Mouse (Mus musculus) limb, embryonic 12.5 days (tissue): Measurements from ENCODE around the gene Ctnna3. TPM values are rescaled to one million over a fixed set of nuclear protein-coding genes. Genes with fewer than 3 reads are reported as not detected.
"Not testable (repeated sequence)": the region's sequence is repeated elsewhere in the genome, so short reads cannot be mapped to it uniquely, and the experiment has no call there.

Source experiments
- ATAC-seq: fragments of 200-750 bp; cut with Nextera tagmentation; 2 replicates; pipeline ENCODE4 v1.8.0; 2017; ENCODE audit warnings: low read depth, moderate TSS enrichment; ENCODE audit not compliant: insufficient number of reproducible peaks, insufficient read depth, low FRiP score, low TSS enrichment
- H3K27ac ChIP-seq: fragments of 300-500 bp; sonication (generic); 2 replicates; pipeline ENCODE4 v1.5.1; 2016; ENCODE audit warnings: mild to moderate bottlenecking, moderate library complexity
- H3K27me3 ChIP-seq: fragments of 300-500 bp; sonication (generic); 2 replicates; pipeline ENCODE4 v1.6.1; 2016; ENCODE audit warnings: mild to moderate bottlenecking, moderate library complexity
- H3K36me3 ChIP-seq: fragments of 300-500 bp; sonication (generic); 2 replicates; pipeline ENCODE4 v1.6.1; 2016; ENCODE audit warnings: mild to moderate bottlenecking, moderate library complexity
- H3K4me1 ChIP-seq: fragments of 300-500 bp; sonication (generic); replicated peaks from 2 replicates; pipeline ENCODE4 v1.6.1; 2016
- H3K4me2 ChIP-seq: fragments of 300-500 bp; sonication (generic); 2 replicates; pipeline ENCODE4 v1.6.1; 2016; ENCODE audit warnings: mild to moderate bottlenecking, moderate library complexity
- H3K4me3 ChIP-seq: fragments of 300-500 bp; sonication (generic); replicated peaks from 2 replicates; pipeline ENCODE4 v1.5.1; 2016; ENCODE audit warnings: mild to moderate bottlenecking
- H3K9ac ChIP-seq: fragments of 300-500 bp; sonication (generic); replicated peaks from 2 replicates; pipeline ENCODE4 v1.6.1; 2016; ENCODE audit warnings: mild to moderate bottlenecking, moderate library complexity
- H3K9me3 ChIP-seq: fragments of 300-500 bp; sonication (generic); 2 replicates; pipeline ENCODE4 v1.6.1; 2016; ENCODE audit warnings: mild to moderate bottlenecking, moderate library complexity
- WGBS: fragments of 180-500 bp; shearing (Covaris S2); methylation state at CpG from one replicate; pipeline ENCODE4 v1.1.7; 2016; 5-methylcytosine and 5-hydroxymethylcytosine counted together
- polyA plus RNA-seq: library from polyadenylated mRNA; unstranded; fragments of >200 nt; fragmentation: Nextera tagmentation; extraction: Ambion mirVana; gene quantifications from 2 replicates; pipeline ENCODE4 v1.2.1, GENCODE M21; 2016

The Ctnna3 gene
- polyA plus RNA-seq, 1 experiment from 2014 or later = 0.24 TPM

- ATAC-seq = no peak
- H3K4me3 ChIP-seq = no peak overlapping the region
- no peak overlapping the region for H3K4me2 ChIP-seq
- no peaks in the 10 kb centered on the region for H3K9me3 ChIP-seq
- H3K4me1 ChIP-seq = no peaks in the 10 kb centered on the region
- no peak overlapping the region for H3K27ac ChIP-seq
- no peak overlapping the region for H3K9ac ChIP-seq
- no peaks in the 10 kb centered on the region for H3K27me3 ChIP-seq
- no peaks in the 10 kb centered on the region for H3K36me3 ChIP-seq
- 73% methylated on average over 2 of the region's 2 CpGs for WGBS
These were observed 966.7 kb downstream of the Ctnna3 start for GRCm38 (mm10) chr10:64396579-64396978.

GRCm38 (mm10) chr10:64418396-64418795 lies 988.5 kb downstream of the Ctnna3 start:
- ATAC-seq = not testable (repeated sequence)
- 21% methylated on average over 1 of the region's 1 CpGs for WGBS

GRCm38 (mm10) chr10:64438736-64439135 lies 1008.8 kb downstream of the Ctnna3 start:
- Histone ChIP-seq H3K9ac (no peak overlapping the region), H3K27ac (no peak overlapping the region), H3K4me2 (no peak overlapping the region), H3K27me3 (no peaks in the 10 kb centered on the region), H3K9me3 (no peaks in the 10 kb centered on the region), H3K4me3 (no peak overlapping the region), H3K4me1 (no peaks in the 10 kb centered on the region), H3K36me3 (no peaks in the 10 kb centered on the region)
- ATAC-seq = no peak

More at GRCm38 (mm10) chr10:64418396-64418795, 988.5 kb downstream of the Ctnna3 start:
- H3K27ac ChIP-seq, H3K9me3 ChIP-seq, H3K4me1 ChIP-seq, H3K27me3 ChIP-seq, H3K4me2 ChIP-seq, H3K36me3 ChIP-seq, H3K9ac ChIP-seq, H3K4me3 ChIP-seq: not testable (repeated sequence)

- Histone ChIP-seq H3K9me3 (no peaks in the 10 kb centered on the region), H3K4me2 (no peak overlapping the region), H3K36me3 (no peaks in the 10 kb centered on the region), H3K27ac (no peak overlapping the region), H3K4me3 (no peak overlapping the region), H3K4me1 (no peaks in the 10 kb centered on the region), H3K27me3 (no peaks in the 10 kb centered on the region), H3K9ac (no peak overlapping the region)
- ATAC-seq = no peak
- 83% methylated on average over 2 of the region's 2 CpGs for WGBS
These were observed 1018.7 kb downstream of the Ctnna3 start for GRCm38 (mm10) chr10:64448624-64449023.

GRCm38 (mm10) chr10:64483281-64483680 lies 1053.4 kb downstream of the Ctnna3 start:
- H3K9ac ChIP-seq = no peak overlapping the region
- H3K36me3 ChIP-seq = no peaks in the 10 kb centered on the region
- H3K27ac ChIP-seq = no peak overlapping the region
- H3K9me3 ChIP-seq = no peaks in the 10 kb centered on the region
- WGBS = 72% methylated on average over 5 of the region's 5 CpGs
- 0 out of 2 replicates have a peak, but pooled peaks cover 3% of the 10 kb centered on the region for H3K4me1 ChIP-seq
- no peak for ATAC-seq
- H3K4me3 ChIP-seq = no peak overlapping the region
- H3K4me2 ChIP-seq = no peak overlapping the region
- H3K27me3 ChIP-seq = no peaks in the 10 kb centered on the region

GRCm38 (mm10) chr10:64489471-64489870 lies 1059.6 kb downstream of the Ctnna3 start:
- ATAC-seq = no peak
- H3K36me3 ChIP-seq = no peaks in the 10 kb centered on the region
- no peak overlapping the region for H3K9ac ChIP-seq
- H3K4me3 ChIP-seq = no peak overlapping the region
- H3K4me2 ChIP-seq = no peak overlapping the region
- H3K27me3 ChIP-seq = no peaks in the 10 kb centered on the region
- no peaks in the 10 kb centered on the region for H3K4me1 ChIP-seq
- H3K27ac ChIP-seq = no peak overlapping the region
- no peaks in the 10 kb centered on the region for H3K9me3 ChIP-seq

- Histone ChIP-seq H3K4me2 (no peak overlapping the region), H3K4me1 (no peaks in the 10 kb centered on the region), H3K27me3 (no peaks in the 10 kb centered on the region), H3K4me3 (no peak overlapping the region), H3K27ac (no peak overlapping the region), H3K9ac (no peak overlapping the region), H3K9me3 (no peaks in the 10 kb centered on the region), H3K36me3 (no peaks in the 10 kb centered on the region)
- WGBS = 70% methylated on average over 3 of the region's 3 CpGs
- ATAC-seq = no peak
These were observed 1113.7 kb downstream of the Ctnna3 start for GRCm38 (mm10) chr10:64543647-64544046.

- 48% methylated on average over 2 of the region's 2 CpGs for WGBS
These were observed 1114.5 kb downstream of the Ctnna3 start for GRCm38 (mm10) chr10:64544389-64544788.

GRCm38 (mm10) chr10:64571311-64571710 lies 1141.4 kb downstream of the Ctnna3 start:
- H3K4me2 ChIP-seq = no peak overlapping the region
- WGBS = 83% methylated on average over 3 of the region's 3 CpGs

More at GRCm38 (mm10) chr10:64544389-64544788, 1114.5 kb downstream of the Ctnna3 start:
- Histone ChIP-seq H3K9ac (no peak overlapping the region), H3K4me2 (no peak overlapping the region), H3K27me3 (no peaks in the 10 kb centered on the region), H3K4me3 (no peak overlapping the region), H3K4me1 (no peaks in the 10 kb centered on the region), H3K9me3 (no peaks in the 10 kb centered on the region), H3K27ac (no peak overlapping the region), H3K36me3 (no peaks in the 10 kb centered on the region)
- ATAC-seq = no peak

GRCm38 (mm10) chr10:64588116-64588515 lies 1158.2 kb downstream of the Ctnna3 start:
- WGBS = 89% methylated on average over 2 of the region's 2 CpGs
- H3K27ac ChIP-seq = no peak overlapping the region
- no peaks in the 10 kb centered on the region for H3K27me3 ChIP-seq
- H3K4me3 ChIP-seq = no peak overlapping the region
- no peaks in the 10 kb centered on the region for H3K4me1 ChIP-seq
- no peak overlapping the region for H3K9ac ChIP-seq
- no peak overlapping the region for H3K4me2 ChIP-seq
- H3K9me3 ChIP-seq = no peaks in the 10 kb centered on the region
- ATAC-seq = no peak
- no peaks in the 10 kb centered on the region for H3K36me3 ChIP-seq

More at GRCm38 (mm10) chr10:64571311-64571710, 1141.4 kb downstream of the Ctnna3 start:
- Histone ChIP-seq H3K4me3 (no peak overlapping the region), H3K4me1 (no peaks in the 10 kb centered on the region), H3K9ac (no peak overlapping the region), H3K27me3 (no peaks in the 10 kb centered on the region), H3K36me3 (no peaks in the 10 kb centered on the region), H3K9me3 (no peaks in the 10 kb centered on the region), H3K27ac (no peak overlapping the region)
- ATAC-seq = no peak

GRCm38 (mm10) chr10:64636760-64637159 lies 1206.9 kb downstream of the Ctnna3 start:
- no peak overlapping the region for H3K27ac ChIP-seq
- no peaks in the 10 kb centered on the region for H3K27me3 ChIP-seq
- H3K36me3 ChIP-seq = no peaks in the 10 kb centered on the region
- H3K4me2 ChIP-seq = no peak overlapping the region
- no peak overlapping the region for H3K4me3 ChIP-seq
- no peaks in the 10 kb centered on the region; the same call in 1 of the 2 replicates for H3K4me1 ChIP-seq
- H3K9ac ChIP-seq = no peak overlapping the region
- no peaks in the 10 kb centered on the region for H3K9me3 ChIP-seq
- WGBS = 66% methylated on average over 5 of the region's 5 CpGs
- ATAC-seq = no peak

- no peak overlapping the region for H3K9ac ChIP-seq
- no peaks in the 10 kb centered on the region for H3K36me3 ChIP-seq
- H3K9me3 ChIP-seq = no peaks in the 10 kb centered on the region
These were observed 1209.2 kb downstream of the Ctnna3 start for GRCm38 (mm10) chr10:64639061-64639460.

More at GRCm38 (mm10) chr10:64639061-64639460, 1209.2 kb downstream of the Ctnna3 start:
- no peak for ATAC-seq
- Histone ChIP-seq H3K4me2 (no peak overlapping the region), H3K4me3 (no peak overlapping the region), H3K4me1 (no peaks in the 10 kb centered on the region; the same call in 1 of the 2 replicates), H3K27ac (no peak overlapping the region), H3K27me3 (no peaks in the 10 kb centered on the region)
